ENCODE assay signal across 8 mouse cellular contexts in genomic region chr9:123924035-123924434, GRCm38 (mm10). TPM values are rescaled to one million over a fixed set of nuclear protein-coding genes. Genes with fewer than 3 reads are reported as not detected.
A peak's percentile ranks its signal among the peaks of the same experiment; 100 is the strongest.
DNase-seq lines count a peak whose midpoint lies in the region; ATAC-seq and TF ChIP-seq lines count a peak whose summit lies in the region.
"Not testable (repeated sequence)": the region's sequence is repeated elsewhere in the genome, so short reads cannot be mapped to it uniquely, and the experiment has no call there.

No protein-coding gene starts in this region.

- not testable (repeated sequence) for H3K79me2 ChIP-seq in macrophage (ENCODE audit: inconsistent target)

- TF ChIP-seq CTCF in hindbrain, postnatal 0 days (IDR thresholded peaks at IDR 0.05; ENCODE audit: low read depth) = peak; percentile 73

- not testable (repeated sequence) for H3K9me3 ChIP-seq in hindbrain, postnatal 0 days (ENCODE audit: low read length)

- peak overlapping the region; percentile 65 for H3K4me2 ChIP-seq in hindbrain, postnatal 0 days (ENCODE audit: low read depth, low read length)

- H3K36me3 ChIP-seq in hindbrain, postnatal 0 days (ENCODE audit: insufficient read depth, low read length); macrophage (ENCODE audit: inconsistent target): not testable (repeated sequence)

- peak overlapping the region; percentile 51 for H3K4me3 ChIP-seq in hindbrain, postnatal 0 days (ENCODE audit: low read length)
- H3K4me3 ChIP-seq in macrophage (ENCODE audit: inconsistent target) = peak overlapping the region; percentile 69

- ATAC-seq in hindbrain, postnatal 0 days = peak; percentile 63

- H3K27ac ChIP-seq in hindbrain, postnatal 0 days = peak overlapping the region; percentile 97
- peak overlapping the region; percentile 98 for H3K27ac ChIP-seq in macrophage

- H3K4me1 ChIP-seq in hindbrain, postnatal 0 days (ENCODE audit: insufficient read depth, low read length) = not testable (repeated sequence)

- DNase-seq in adrenal gland, adult 18-20 months (ENCODE audit: low spot score in 2 of 2) = peak; percentile 60 to 68
- peak; percentile 92 for DNase-seq in embryo, embryonic 10.5 days (ENCODE audit: low spot score)
- peak; percentile 67 for DNase-seq in gastrocnemius, postnatal 10 days
- DNase-seq in hindbrain, postnatal 0 days (ENCODE audit: low spot score) = peak; percentile 91
- peak; percentile 32 to 51 for DNase-seq in left cerebral cortex, adult 8-10 months (ENCODE audit: low spot score in 2 of 2)
- peak; percentile 91 for DNase-seq in retina, postnatal 1 day
- DNase-seq in urinary bladder, adult 18-20 months (ENCODE audit: low spot score in 2 of 2) = peak; percentile 59 to 65

- peak overlapping the region; percentile 59; the same call in 1 of the 2 replicates for H3K9ac ChIP-seq in hindbrain, postnatal 0 days (replicated peaks; ENCODE audit: low read length)

- not testable (repeated sequence) for H3K27me3 ChIP-seq in hindbrain, postnatal 0 days (ENCODE audit: insufficient read depth, low read length)

- WGBS in hindbrain, postnatal 0 days = 0% methylated on average over 11 of the region's 11 CpGs
- WGBS in macrophage (ENCODE audit: missing documents) = 0% methylated on average over 10 of the region's 11 CpGs

RNA-seq across cellular contexts. Expression of gene Ccr1, which starts 44.5 kb away (rescaled TPM):
- 1 to 10 TPM; 1.1 to 1.7 TPM for total RNA-seq in adrenal gland, adult 18-20 months (2021)
- 1 to 10 TPM; 1.4 to 3.3 TPM for total RNA-seq in gastrocnemius, postnatal 10 days (2021)
- 0.21 and 0.86 TPM in 2 replicates for total RNA-seq in hindbrain, postnatal 0 days (2014; rRNA removed)
- 0.63 and 0.66 TPM in 2 replicates for polyA plus RNA-seq in hindbrain, postnatal 0 days (2015; fragmentation: Nextera tagmentation; extraction: Ambion mirVana)
- under 1 TPM in 2 of 4 experiments, not detected in 2; 0.17 to 0.34 TPM for total RNA-seq in left cerebral cortex, adult 8-10 months (2022)
- total RNA-seq in macrophage (2018; cell fraction: chromatin; rRNA removed) = 100 to 1,000 TPM in 1 of 26 experiments, 10 to 100 TPM in 15, 1 to 10 TPM in 10; 3.2 to 114 (median 15.1) TPM
- 100 to 1,000 TPM in 2 of 26 experiments, 10 to 100 TPM in 24; 12.2 to 163 (median 31.0) TPM for total RNA-seq in macrophage (2018; cell fraction: cytosol; rRNA removed)
- total RNA-seq in macrophage (2018; cell fraction: nucleus; rRNA removed) = 100 to 1,000 TPM in 5 of 26 experiments, 10 to 100 TPM in 21; 15.0 to 152 (median 47.8) TPM
- polyA plus RNA-seq in macrophage (2018) = 22.8 to 148 TPM (median 64.7 TPM) in 3 replicates

RNA-seq across cellular contexts. Expression of gene Ccr1l1, which starts 54.2 kb away (rescaled TPM):
- total RNA-seq in adrenal gland, adult 18-20 months (2021) = not detected
- total RNA-seq in gastrocnemius, postnatal 10 days (2021) = not detected
- total RNA-seq in hindbrain, postnatal 0 days (2014; rRNA removed) = not detected in 2 replicates
- polyA plus RNA-seq in hindbrain, postnatal 0 days (2015; fragmentation: Nextera tagmentation; extraction: Ambion mirVana) = not detected in 2 replicates
- not detected for total RNA-seq in left cerebral cortex, adult 8-10 months (2022)
- 1 to 10 TPM in 20 of 26 experiments, under 1 TPM in 2, not detected in 4; 0.77 to 3.9 (median 1.5) TPM for total RNA-seq in macrophage (2018; cell fraction: chromatin; rRNA removed)
- 1 to 10 TPM in 4 of 26 experiments, under 1 TPM in 22; 0.24 to 1.5 (median 0.67) TPM for total RNA-seq in macrophage (2018; cell fraction: cytosol; rRNA removed)
- total RNA-seq in macrophage (2018; cell fraction: nucleus; rRNA removed) = 1 to 10 TPM in 23 of 26 experiments, under 1 TPM in 3; 0.79 to 4.5 (median 2.0) TPM
- 0.27 to 1.4 TPM (median 1.0 TPM) in 3 replicates for polyA plus RNA-seq in macrophage (2018)

Comparison
In these comparisons a context has a peak if more than half of its experiments do, and no peak if none do; other contexts are left out.
1. Peak in every context shown above with its lines: DNase-seq, ATAC-seq, H3K4me3 ChIP-seq and H3K27ac ChIP-seq.
2. DNase-seq: peak in every context shown above with its lines; median percentile 92 in embryo, embryonic 10.5 days; 91 in hindbrain, postnatal 0 days; 91 in retina, postnatal 1 day; 67 in gastrocnemius, postnatal 10 days; 64 in adrenal gland, adult 18-20 months; 62 in urinary bladder, adult 18-20 months; 42 in left cerebral cortex, adult 8-10 months.